Mouse (Mus musculus) splenic B cell, adult 2 months (primary cell): Measurements from ENCODE around the gene Esp38.
"Not testable (repeated sequence)": the region's sequence is repeated elsewhere in the genome, so short reads cannot be mapped to it uniquely, and the experiment has no call there.

ENCODE experiments used
- DNase-seq: peaks from one replicate; pipeline ENCODE4 v3.0.0-alpha.2; 2011; ENCODE audit warnings: low read depth, low spot score
- H3K27me3 ChIP-seq: 2 replicates; pipeline ENCODE4 v1.6.1; 2012; ENCODE audit warnings: mild to moderate bottlenecking, low read length, moderate library complexity, mixed read lengths; ENCODE audit not compliant: control insufficient read depth, poor library complexity, insufficient read depth, severe bottlenecking
- H3K36me3 ChIP-seq: 2 replicates; pipeline ENCODE4 v1.6.1; 2012; ENCODE audit warnings: mild to moderate bottlenecking, low read length, moderate library complexity, mixed read lengths; ENCODE audit not compliant: control insufficient read depth, poor library complexity, insufficient read depth, severe bottlenecking

The Esp38 gene

GRCm38 (mm10) chr17:39950220-39950619 is at the start of gene Esp38:
TSS of gene Esp38 (plus strand) at chr17:39950520.
- no peak for DNase-seq
- no peaks in the 10 kb centered on the region for H3K36me3 ChIP-seq
- no peaks in the 10 kb centered on the region for H3K27me3 ChIP-seq

- not testable (repeated sequence) for H3K36me3 ChIP-seq
Measured at GRCm38 (mm10) chr17:39902928-39903545, 47.3 kb upstream of the Esp38 start.

More at GRCm38 (mm10) chr17:39902928-39903545, 47.3 kb upstream of the Esp38 start:
- not testable (repeated sequence) for H3K27me3 ChIP-seq, DNase-seq
